Mouse (Mus musculus): ENCODE measurements around the gene Sorbs1. TPM values are rescaled to one million over a fixed set of nuclear protein-coding genes. Genes with fewer than 3 reads are reported as not detected.

Gene Sorbs1
- polyA plus RNA-seq, 1 experiment from 2014 or later = 73.8 TPM

GRCm38 (mm10) chr19:40336694-40337093, 176.9 kb downstream of the Sorbs1 start:
- peak; percentile 89 for ATAC-seq
- H3K27me3 ChIP-seq (replicated peaks; ENCODE audit: control insufficient read depth, insufficient read depth, low read length) = no peaks in the 10 kb centered on the region
- no peak for TF ChIP-seq CTCF (IDR thresholded peaks at IDR 0.05; ENCODE audit: low read depth)
- H3K4me1 ChIP-seq (replicated peaks; ENCODE audit: control insufficient read depth, insufficient read depth, low read length) = no peaks in the 10 kb centered on the region; the same call in 1 of the 2 replicates
- no peak overlapping the region for H3K4me2 ChIP-seq (replicated peaks; ENCODE audit: low read depth)
- H3K4me3 ChIP-seq (ENCODE audit: low read depth, low read length) = no peak overlapping the region
- H3K27ac ChIP-seq (ENCODE audit: low read depth, low read length) = no peak overlapping the region
- H3K9ac ChIP-seq (ENCODE audit: low read depth, low read length) = no peak overlapping the region
- H3K9me3 ChIP-seq (ENCODE audit: control insufficient read depth) = no peaks in the 10 kb centered on the region
- 43% methylated on average over 4 of the region's 4 CpGs for WGBS
- H3K36me3 ChIP-seq (ENCODE audit: control insufficient read depth, insufficient read depth) = peaks cover 4% of the 10 kb centered on the region

GRCm38 (mm10) chr19:40333905-40334304, 179.7 kb downstream of the Sorbs1 start:
- no peak overlapping the region for H3K4me3 ChIP-seq (ENCODE audit: low read depth, low read length)
- peaks cover 9% of the 10 kb centered on the region; the same call in 1 of the 2 replicates for H3K36me3 ChIP-seq (ENCODE audit: control insufficient read depth, insufficient read depth)
- 50% methylated on average over 5 of the region's 5 CpGs for WGBS
- peak; percentile 62 for TF ChIP-seq CTCF (IDR thresholded peaks at IDR 0.05; ENCODE audit: low read depth)
- no peaks in the 10 kb centered on the region for H3K9me3 ChIP-seq (ENCODE audit: control insufficient read depth)
- H3K27me3 ChIP-seq (replicated peaks; ENCODE audit: control insufficient read depth, insufficient read depth, low read length) = no peaks in the 10 kb centered on the region
- H3K9ac ChIP-seq (ENCODE audit: low read depth, low read length) = no peak overlapping the region
- no peak overlapping the region for H3K4me2 ChIP-seq (replicated peaks; ENCODE audit: low read depth)
- H3K4me1 ChIP-seq (replicated peaks; ENCODE audit: control insufficient read depth, insufficient read depth, low read length) = no peaks in the 10 kb centered on the region; the same call in 1 of the 2 replicates
- no peak overlapping the region for H3K27ac ChIP-seq (ENCODE audit: low read depth, low read length)
- ATAC-seq = no peak

GRCm38 (mm10) chr19:40333081-40333480, 180.5 kb downstream of the Sorbs1 start:
- Histone ChIP-seq H3K27ac (ENCODE audit: low read depth, low read length) (no peak overlapping the region), H3K4me2 (replicated peaks; ENCODE audit: low read depth) (no peak overlapping the region), H3K4me1 (replicated peaks; ENCODE audit: control insufficient read depth, insufficient read depth, low read length) (no peaks in the 10 kb centered on the region), H3K4me3 (ENCODE audit: low read depth, low read length) (no peak overlapping the region), H3K9me3 (ENCODE audit: control insufficient read depth) (no peaks in the 10 kb centered on the region), H3K27me3 (replicated peaks; ENCODE audit: control insufficient read depth, insufficient read depth, low read length) (no peaks in the 10 kb centered on the region), H3K9ac (ENCODE audit: low read depth, low read length) (no peak overlapping the region), H3K36me3 (ENCODE audit: control insufficient read depth, insufficient read depth) (peaks cover 9% of the 10 kb centered on the region; the same call in 1 of the 2 replicates)
- 81% methylated on average over 4 of the region's 4 CpGs for WGBS
- no peak for ATAC-seq
- no peak for TF ChIP-seq CTCF (IDR thresholded peaks at IDR 0.05; ENCODE audit: low read depth)

GRCm38 (mm10) chr19:40332303-40332702, 181.3 kb downstream of the Sorbs1 start:
- no peak overlapping the region for H3K4me3 ChIP-seq (ENCODE audit: low read depth, low read length)
- no peaks in the 10 kb centered on the region for H3K4me1 ChIP-seq (replicated peaks; ENCODE audit: control insufficient read depth, insufficient read depth, low read length)
- WGBS = 85% methylated on average over 5 of the region's 6 CpGs
- TF ChIP-seq CTCF (IDR thresholded peaks at IDR 0.05; ENCODE audit: low read depth) = no peak
- peaks cover 11% of the 10 kb centered on the region; the same call in 1 of the 2 replicates for H3K36me3 ChIP-seq (ENCODE audit: control insufficient read depth, insufficient read depth)
- ATAC-seq = no peak
- H3K4me2 ChIP-seq (replicated peaks; ENCODE audit: low read depth) = no peak overlapping the region
- H3K9ac ChIP-seq (ENCODE audit: low read depth, low read length) = no peak overlapping the region
- no peak overlapping the region for H3K27ac ChIP-seq (ENCODE audit: low read depth, low read length)
- no peaks in the 10 kb centered on the region for H3K9me3 ChIP-seq (ENCODE audit: control insufficient read depth)
- H3K27me3 ChIP-seq (replicated peaks; ENCODE audit: control insufficient read depth, insufficient read depth, low read length) = no peaks in the 10 kb centered on the region

- H3K9me3 ChIP-seq (ENCODE audit: control insufficient read depth) = no peaks in the 10 kb centered on the region
- no peak for ATAC-seq
- no peak overlapping the region for H3K9ac ChIP-seq (ENCODE audit: low read depth, low read length)
- no peaks in the 10 kb centered on the region for H3K27me3 ChIP-seq (replicated peaks; ENCODE audit: control insufficient read depth, insufficient read depth, low read length)
- peaks cover 16% of the 10 kb centered on the region; the same call in 1 of the 2 replicates for H3K36me3 ChIP-seq (ENCODE audit: control insufficient read depth, insufficient read depth)
- H3K4me1 ChIP-seq (replicated peaks; ENCODE audit: control insufficient read depth, insufficient read depth, low read length) = no peaks in the 10 kb centered on the region
- H3K4me3 ChIP-seq (ENCODE audit: low read depth, low read length) = no peak overlapping the region
- no peak for TF ChIP-seq CTCF (IDR thresholded peaks at IDR 0.05; ENCODE audit: low read depth)
- 37% methylated on average over 6 of the region's 6 CpGs for WGBS
- H3K27ac ChIP-seq (ENCODE audit: low read depth, low read length) = no peak overlapping the region
- H3K4me2 ChIP-seq (replicated peaks; ENCODE audit: low read depth) = no peak overlapping the region
Observed at GRCm38 (mm10) chr19:40331846-40332245, 181.7 kb downstream of the Sorbs1 start.

- TF ChIP-seq CTCF (IDR thresholded peaks at IDR 0.05; ENCODE audit: low read depth) = no peak
- no peaks in the 10 kb centered on the region for H3K4me1 ChIP-seq (replicated peaks; ENCODE audit: control insufficient read depth, insufficient read depth, low read length)
- 94% methylated on average over 21 of the region's 21 CpGs for WGBS
- no peak overlapping the region for H3K4me3 ChIP-seq (ENCODE audit: low read depth, low read length)
- no peak overlapping the region for H3K4me2 ChIP-seq (replicated peaks; ENCODE audit: low read depth)
- peaks cover 44% of the 10 kb centered on the region for H3K36me3 ChIP-seq (ENCODE audit: control insufficient read depth, insufficient read depth)
- H3K27me3 ChIP-seq (replicated peaks; ENCODE audit: control insufficient read depth, insufficient read depth, low read length) = no peaks in the 10 kb centered on the region
- H3K9me3 ChIP-seq (ENCODE audit: control insufficient read depth) = no peaks in the 10 kb centered on the region
- H3K9ac ChIP-seq (ENCODE audit: low read depth, low read length) = no peak overlapping the region
- no peak for ATAC-seq
- no peak overlapping the region for H3K27ac ChIP-seq (ENCODE audit: low read depth, low read length)
Observed at GRCm38 (mm10) chr19:40326126-40326525, 187.5 kb downstream of the Sorbs1 start.

GRCm38 (mm10) chr19:40325381-40325780, 188.2 kb downstream of the Sorbs1 start:
- no peak overlapping the region for H3K9ac ChIP-seq (ENCODE audit: low read depth, low read length)
- H3K4me2 ChIP-seq (replicated peaks; ENCODE audit: low read depth) = no peak overlapping the region
- H3K27ac ChIP-seq (ENCODE audit: low read depth, low read length) = no peak overlapping the region
- no peak overlapping the region for H3K4me3 ChIP-seq (ENCODE audit: low read depth, low read length)
- ATAC-seq = no peak
- no peaks in the 10 kb centered on the region for H3K9me3 ChIP-seq (ENCODE audit: control insufficient read depth)
- H3K4me1 ChIP-seq (replicated peaks; ENCODE audit: control insufficient read depth, insufficient read depth, low read length) = no peaks in the 10 kb centered on the region
- peaks cover 45% of the 10 kb centered on the region for H3K36me3 ChIP-seq (ENCODE audit: control insufficient read depth, insufficient read depth)
- H3K27me3 ChIP-seq (replicated peaks; ENCODE audit: control insufficient read depth, insufficient read depth, low read length) = no peaks in the 10 kb centered on the region
- no peak for TF ChIP-seq CTCF (IDR thresholded peaks at IDR 0.05; ENCODE audit: low read depth)
- 87% methylated on average over 8 of the region's 8 CpGs for WGBS

Data from intestine, postnatal 0 days (tissue).